Mouse (Mus musculus) adrenal gland, postnatal 4 days (tissue): ENCODE results near the gene Iapp. TPM values are rescaled to one million over a fixed set of nuclear protein-coding genes. Genes with fewer than 3 reads are reported as not detected.
"Not testable (repeated sequence)": the region's sequence is repeated elsewhere in the genome, so short reads cannot be mapped to it uniquely, and the experiment has no call there.

Experiments used
- DNase-seq, 2 experiments: peaks; one replicate each; pipeline ENCODE4 v3.0.0; 2021 to 2022; ENCODE audit warnings: low spot score in 2 of 2, mixed read lengths in 2 of 2
- long read RNA-seq, 2 experiments: library from polyadenylated mRNA; stranded (forward); transcript quantifications; one replicate each; pipeline ENCODE4 v2.0.0; 2021
- total RNA-seq, 2 experiments: library from RNA; stranded (reverse); gene quantifications; 2 replicates each; pipeline ENCODE4 v1.2.3; 2021

The Iapp gene
- total RNA-seq = 10 to 100 TPM in 1 of 2 experiments, not detected in 1; 67.7 TPM
- long read RNA-seq, experiment 1 = 0 reads
- long read RNA-seq, experiment 2, transcript Iapp-201 (3 exons, 839 nt) = major isoform, 39 of 53 reads
- long read RNA-seq, experiment 2, partial matches to known transcripts = 14 of 53 reads
- long read RNA-seq, experiment 2, other reads (novel, unspliced or antisense) = 0 of 53 reads

- DNase-seq = no peak
Measured at GRCm38 (mm10) chr6:142298098-142298497, at the start of gene Iapp. Gene Iapp (plus strand): TSS chr6:142298423.

GRCm38 (mm10) chr6:142250738-142251307 lies 47.4 kb upstream of the Iapp start:
- not testable (repeated sequence) for DNase-seq

- no peak for DNase-seq
Measured at GRCm38 (mm10) chr6:142275721-142276442, 22.3 kb upstream of the Iapp start.

GRCm38 (mm10) chr6:142289413-142290118 lies 8.7 kb upstream of the Iapp start:
- no peak for DNase-seq

DNA sequence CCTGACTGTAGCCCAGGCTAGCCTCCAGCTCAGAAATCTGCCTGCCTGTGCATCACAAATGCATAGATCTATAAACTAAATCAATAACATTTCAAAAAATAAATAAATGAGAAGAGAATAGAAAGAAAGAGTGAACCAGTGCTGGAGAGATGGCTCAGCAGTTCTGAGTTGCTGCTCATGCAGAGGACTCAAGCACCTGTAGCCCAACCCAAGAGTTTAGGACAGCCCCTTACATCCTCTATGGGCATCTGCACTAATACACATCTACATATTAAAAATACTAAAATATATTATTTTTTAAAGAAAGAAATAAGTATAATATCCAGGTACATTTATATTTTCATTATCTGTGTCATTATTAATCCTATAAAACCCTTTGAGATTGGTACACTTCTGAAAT lies 6.9 kb downstream of the Iapp start:
- no peak for DNase-seq

- no peak for DNase-seq
Measured at GRCm38 (mm10) chr6:142314285-142314684, 16.1 kb downstream of the Iapp start.

- no peak for DNase-seq
Measured at GRCm38 (mm10) chr6:142317106-142317505, 18.9 kb downstream of the Iapp start.

DNA sequence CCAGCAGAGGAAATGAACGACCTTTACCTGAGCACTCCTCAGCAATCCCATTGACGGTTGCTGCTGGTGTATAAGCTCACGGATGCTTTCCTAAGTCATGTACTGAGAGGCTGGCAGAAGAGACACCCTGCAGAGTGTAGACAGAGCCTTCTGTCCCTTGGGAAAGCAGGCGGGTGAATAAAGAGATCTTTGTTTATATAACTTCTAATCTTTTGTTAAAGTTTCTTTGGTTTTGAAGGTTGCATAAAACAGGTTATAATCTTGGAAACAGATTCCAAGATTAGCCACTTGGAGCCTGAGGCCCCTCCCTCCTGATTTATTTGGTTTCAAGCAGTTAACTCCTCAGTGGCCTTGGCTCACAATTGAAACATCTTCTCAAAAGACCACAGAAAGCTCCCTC lies 24.7 kb downstream of the Iapp start, which contains the start of gene Slco1a5:
Gene Slco1a5 (minus strand): TSS at position 101 of the 400 bp plus-strand sequence.
- DNase-seq = no peak

GRCm38 (mm10) chr6:142326598-142326997 lies 28.4 kb downstream of the Iapp start:
- no peak for DNase-seq

DNA sequence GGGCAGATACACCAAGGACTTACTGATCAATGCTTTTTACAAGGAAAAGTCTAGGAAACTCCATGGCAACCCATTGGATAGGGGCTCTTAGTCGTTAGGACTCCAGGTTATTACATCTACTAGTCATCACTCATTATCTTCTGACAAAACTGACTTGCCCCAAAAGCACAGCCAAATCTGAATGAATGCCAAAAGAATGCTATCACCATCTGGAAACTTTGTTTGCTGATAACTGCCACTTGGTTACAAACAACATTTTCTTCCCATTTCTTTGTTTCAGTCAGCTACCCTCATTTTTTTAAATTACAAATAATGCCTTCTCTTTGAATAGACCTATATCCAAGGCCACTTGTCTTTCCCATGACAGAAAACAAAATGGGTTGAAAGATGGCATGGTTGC lies 31.0 kb downstream of the Iapp start:
- DNase-seq = no peak

GRCm38 (mm10) chr6:142338961-142339360 lies 40.7 kb downstream of the Iapp start:
- no peak for DNase-seq

DNA sequence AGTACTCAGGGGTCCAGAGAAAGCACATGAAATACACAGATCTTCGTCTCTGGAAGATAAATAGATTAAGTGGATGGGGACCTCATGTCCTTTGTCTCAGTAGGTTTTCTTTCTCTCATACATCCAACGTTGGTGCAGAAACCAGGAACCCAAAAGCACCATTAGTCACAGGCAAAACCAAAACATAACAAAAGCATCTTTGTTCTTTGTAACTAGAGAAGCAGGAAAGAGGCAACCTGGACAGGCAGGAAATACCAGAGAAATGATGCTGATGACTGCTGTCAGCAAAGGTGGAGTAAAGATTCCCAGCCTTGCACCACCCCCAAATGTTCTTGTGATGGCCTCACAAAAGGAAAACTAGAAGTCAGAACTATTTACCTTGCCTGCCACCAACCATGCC lies 41.4 kb downstream of the Iapp start:
- DNase-seq = no peak

DNA sequence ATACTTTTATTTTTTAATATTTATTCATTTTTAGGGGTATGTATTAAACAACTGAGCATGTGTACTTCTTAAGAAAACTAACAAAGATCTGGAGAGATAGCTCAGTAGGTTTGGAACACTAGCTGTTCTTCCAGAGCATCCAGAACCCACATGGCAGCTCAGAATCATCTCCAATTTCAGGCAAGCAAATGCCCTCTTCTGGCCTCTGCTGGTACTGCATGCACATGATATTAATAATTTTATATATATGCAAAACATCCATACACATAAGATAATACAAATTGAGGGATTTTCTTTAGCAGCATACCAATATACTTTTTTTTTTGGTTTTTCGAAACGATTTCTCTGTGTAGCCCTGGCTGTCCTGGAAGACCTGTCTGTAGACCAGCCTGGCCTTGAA lies 45.3 kb downstream of the Iapp start:
- no peak for DNase-seq

GRCm38 (mm10) chr6:142345440-142346038 lies 47.3 kb downstream of the Iapp start, which contains the start of gene Pyroxd1:
Gene Pyroxd1 (plus strand): TSS chr6:142345654.
- peak; percentile 61 to 63 for DNase-seq

GRCm38 (mm10) chr6:142346181-142347110 lies 48.2 kb downstream of the Iapp start:
- DNase-seq = no peak

- no peak for DNase-seq
Measured at GRCm38 (mm10) chr6:142347431-142348385, 49.5 kb downstream of the Iapp start.

- DNase-seq = not testable (repeated sequence)
Measured at GRCm38 (mm10) chr6:142352099-142352498, 53.9 kb downstream of the Iapp start.
